Mouse (Mus musculus): Measurements from ENCODE around the gene Bcl2.

Bcl2 gene

GRCm38 (mm10) chr1:106583245-106584241 lies 130.5 kb downstream of the Bcl2 start:
- DNase-seq, result no peak

- DNase-seq, result no peak
Observed at GRCm38 (mm10) chr1:106582810-106583209, 131.3 kb downstream of the Bcl2 start.

DNA sequence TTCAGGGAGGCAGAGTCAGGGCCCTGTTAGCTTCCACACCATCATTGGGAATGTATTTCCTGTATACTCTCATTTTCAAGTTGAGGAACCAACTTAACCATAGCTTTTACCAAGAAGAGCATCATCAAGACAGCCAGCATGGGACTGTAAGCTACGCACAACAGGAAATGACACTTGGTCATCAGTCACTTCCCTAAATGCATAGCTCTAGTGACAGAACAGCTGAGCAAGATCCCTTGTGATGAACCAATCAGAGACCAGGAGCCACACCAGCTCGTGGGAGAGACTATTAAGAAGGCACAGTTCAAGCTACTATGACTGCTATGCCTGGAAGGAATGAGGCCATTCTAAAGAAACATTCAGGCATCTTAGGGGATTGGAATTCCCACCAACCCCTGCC lies 132.3 kb downstream of the Bcl2 start:
- DNase-seq, result no peak

- no peak for DNase-seq
Observed at GRCm38 (mm10) chr1:106579768-106580167, 134.3 kb downstream of the Bcl2 start.

GRCm38 (mm10) chr1:106572506-106572905 lies 141.6 kb downstream of the Bcl2 start:
- no peak for DNase-seq

DNA sequence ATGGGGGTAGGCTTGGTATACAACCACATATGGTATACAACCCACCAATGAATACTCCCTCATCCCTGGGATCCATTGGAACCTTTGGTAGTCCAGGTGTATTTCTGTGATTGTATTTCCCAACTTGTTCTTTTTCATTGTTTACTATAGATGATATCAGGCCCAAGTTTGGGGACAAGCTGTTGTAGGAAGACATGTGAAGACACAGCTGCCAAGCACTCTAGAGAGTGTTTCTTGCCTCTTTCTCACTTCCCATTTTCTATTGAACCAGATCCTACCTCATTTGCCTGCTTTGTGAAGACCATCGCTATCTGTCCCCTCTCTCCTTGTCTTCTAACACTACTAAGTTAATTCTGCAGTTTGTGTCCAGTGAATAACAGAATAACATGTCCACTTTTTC lies 143.2 kb downstream of the Bcl2 start:
- no peak for DNase-seq

- no peak for DNase-seq
Observed at GRCm38 (mm10) chr1:106570366-106570765, 143.7 kb downstream of the Bcl2 start.

DNA sequence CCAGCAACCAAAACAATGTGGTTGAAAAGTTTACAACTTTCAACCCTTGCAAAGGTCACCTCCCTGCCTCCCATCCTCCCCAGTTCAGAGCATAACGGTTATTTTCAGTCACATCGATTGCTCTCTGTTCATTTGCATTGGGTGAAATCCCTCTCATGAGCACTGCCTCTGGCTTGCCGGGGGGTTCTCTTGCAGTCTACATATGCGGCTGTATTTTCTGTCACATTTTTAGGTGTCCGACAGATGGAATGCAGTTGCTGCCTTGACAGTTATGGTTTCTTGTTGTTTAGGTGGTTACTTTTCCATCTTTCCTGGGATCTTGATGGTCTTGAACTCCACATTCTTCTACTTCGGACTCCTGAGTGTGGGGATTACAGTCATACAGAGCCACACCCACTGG lies 144.4 kb downstream of the Bcl2 start:
- no peak for DNase-seq

- DNase-seq, result no peak
Observed at GRCm38 (mm10) chr1:106568868-106569267, 145.2 kb downstream of the Bcl2 start.

GRCm38 (mm10) chr1:106567506-106567905 lies 146.6 kb downstream of the Bcl2 start:
- DNase-seq, result no peak

- no peak for DNase-seq
Observed at GRCm38 (mm10) chr1:106566120-106567086, 147.7 kb downstream of the Bcl2 start.

DNA sequence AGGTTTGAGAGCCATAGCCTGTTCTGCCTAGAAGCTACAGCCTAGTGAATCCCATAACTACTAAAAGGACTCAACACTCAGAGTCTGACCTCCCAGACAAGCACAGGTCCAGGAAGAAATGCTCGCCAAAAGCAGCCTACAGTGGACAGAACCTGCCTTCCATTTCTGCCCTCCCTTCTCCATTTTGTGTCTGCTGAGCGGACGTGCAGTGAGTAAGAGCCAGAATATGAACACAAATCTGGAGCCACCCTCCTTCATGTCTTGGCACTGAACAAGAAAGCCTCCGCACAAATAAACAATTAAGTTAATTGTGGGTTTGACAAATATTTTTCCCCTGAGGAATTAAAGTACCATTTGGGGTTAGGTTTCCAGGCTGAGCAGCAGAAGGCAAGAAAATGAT lies 148.8 kb downstream of the Bcl2 start:
- no peak for DNase-seq

DNA sequence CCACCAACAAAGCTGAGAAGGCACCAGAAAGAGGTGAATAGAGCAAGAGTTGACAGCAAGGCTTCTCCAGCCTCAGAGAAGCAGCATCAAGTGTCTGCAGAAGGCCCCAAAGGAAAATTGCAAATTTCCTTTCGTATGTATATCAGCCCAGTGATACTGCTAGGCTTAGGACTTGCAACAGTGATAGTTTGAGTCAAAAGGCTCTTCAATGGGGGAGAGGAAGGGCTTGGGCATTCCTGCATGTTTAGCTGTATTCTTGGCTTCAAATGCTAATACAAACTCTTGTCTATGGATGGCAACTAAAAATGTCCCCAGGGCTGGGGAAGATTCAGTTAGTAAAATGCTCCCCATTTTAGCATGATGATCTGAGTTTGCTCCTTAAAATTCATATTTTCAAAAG lies 149.6 kb downstream of the Bcl2 start:
- no peak for DNase-seq

DNA sequence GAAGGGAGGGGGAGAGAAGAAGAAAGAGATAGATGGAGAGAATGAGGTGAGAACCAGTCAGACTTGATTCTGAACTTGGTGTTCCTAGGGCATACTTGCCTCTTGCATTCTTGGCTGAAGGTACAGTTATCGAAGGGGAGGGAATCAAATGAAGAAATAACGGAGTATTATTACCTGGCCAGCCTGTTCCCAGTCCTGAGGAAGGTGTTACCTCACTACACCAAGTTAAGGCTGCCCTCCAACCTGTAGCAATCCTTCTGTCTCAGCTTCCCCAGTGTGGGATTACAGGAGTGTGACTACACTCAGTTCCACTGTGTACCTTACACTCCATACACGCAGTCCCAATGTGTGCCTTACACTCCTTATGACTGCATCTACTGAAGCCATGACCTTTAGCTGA lies 151.3 kb downstream of the Bcl2 start:
- no peak for DNase-seq

DNA sequence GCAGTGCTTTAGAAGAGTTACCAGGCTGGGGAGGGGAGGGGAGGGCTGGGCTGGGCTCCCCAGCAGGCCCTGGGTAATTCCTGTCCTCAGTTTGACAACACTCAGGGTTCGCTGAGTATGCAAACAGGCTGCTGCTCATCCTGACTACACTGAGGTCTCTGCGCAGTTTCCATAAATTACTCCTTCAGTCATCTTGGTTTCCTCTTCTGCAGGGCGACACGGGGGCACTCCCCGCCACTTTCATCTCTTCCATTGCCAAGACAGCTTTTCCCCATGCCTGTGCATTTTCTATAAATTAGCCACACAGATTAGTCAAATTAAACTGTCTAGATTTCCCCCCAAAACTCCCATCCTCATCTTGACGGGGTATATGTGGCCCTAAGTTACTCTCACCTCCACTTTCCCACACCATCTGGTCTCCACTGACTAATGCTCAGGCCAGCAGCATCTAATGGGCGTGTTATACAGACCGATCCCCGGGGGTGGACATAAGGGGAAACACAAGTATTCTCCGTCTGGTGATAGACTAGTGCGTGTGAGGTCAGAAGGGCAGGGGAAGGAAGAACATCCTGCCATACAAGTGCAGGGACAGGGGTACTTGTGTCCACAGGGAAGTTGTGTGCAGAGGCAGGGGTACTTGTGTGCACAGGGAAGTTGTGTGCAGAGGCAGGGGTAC lies 152.9 kb downstream of the Bcl2 start:
- no peak for DNase-seq

DNA sequence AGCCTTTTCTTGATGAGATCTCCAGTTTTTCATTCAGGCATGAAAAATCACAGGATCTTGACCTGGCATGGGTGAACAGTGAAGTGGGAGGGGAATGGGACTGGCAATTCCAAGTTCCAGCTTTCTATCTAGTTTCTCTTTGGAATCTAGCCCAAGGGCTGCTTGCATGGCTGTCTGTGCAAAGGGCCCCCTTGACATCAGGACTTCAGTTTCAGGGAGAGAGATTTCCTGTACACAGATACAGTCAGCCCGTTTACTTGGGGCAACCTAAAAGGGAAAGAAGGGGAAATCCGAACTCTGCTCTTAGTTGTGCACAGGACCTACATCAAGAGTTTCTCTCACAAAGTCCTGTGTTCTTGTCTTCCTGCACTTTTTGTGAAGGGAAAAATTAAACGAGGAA lies 154.0 kb downstream of the Bcl2 start:
- no peak for DNase-seq

GRCm38 (mm10) chr1:106559116-106559605 lies 154.9 kb downstream of the Bcl2 start:
- no peak for DNase-seq

DNA sequence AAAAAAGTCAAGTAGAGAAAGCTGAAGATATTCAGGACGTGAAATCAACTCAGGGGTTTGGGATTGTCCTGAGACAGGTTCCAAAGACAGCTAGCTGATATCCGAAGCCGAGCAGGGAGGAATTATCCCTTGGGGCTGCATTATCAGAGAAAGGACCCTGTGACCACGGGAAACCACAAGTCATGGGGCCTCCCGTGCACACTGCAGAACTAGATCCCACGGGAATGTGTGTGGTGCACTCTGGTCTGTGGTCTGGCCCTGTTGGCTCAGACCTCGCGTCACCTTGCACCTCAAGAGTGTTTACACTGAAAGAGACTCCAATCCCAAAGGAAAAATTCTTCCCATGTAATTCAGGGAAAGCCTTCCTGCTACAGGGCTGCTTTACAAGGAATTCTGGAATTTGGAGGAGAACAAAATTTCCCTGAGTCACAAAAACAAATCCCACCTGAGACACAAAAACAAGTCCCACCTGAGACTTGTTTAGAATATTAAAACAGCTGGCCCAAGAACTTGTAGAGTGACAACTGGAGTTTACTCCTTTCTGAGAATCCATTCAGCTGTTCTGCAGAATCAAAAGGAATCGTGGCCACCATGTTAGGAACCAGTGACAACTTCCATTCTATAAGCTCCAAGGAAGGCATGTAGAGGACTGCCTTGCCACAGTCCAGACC lies 158.4 kb downstream of the Bcl2 start:
- DNase-seq, result no peak

- no peak for DNase-seq
Observed at GRCm38 (mm10) chr1:106553846-106554802, 159.9 kb downstream of the Bcl2 start.

DNA sequence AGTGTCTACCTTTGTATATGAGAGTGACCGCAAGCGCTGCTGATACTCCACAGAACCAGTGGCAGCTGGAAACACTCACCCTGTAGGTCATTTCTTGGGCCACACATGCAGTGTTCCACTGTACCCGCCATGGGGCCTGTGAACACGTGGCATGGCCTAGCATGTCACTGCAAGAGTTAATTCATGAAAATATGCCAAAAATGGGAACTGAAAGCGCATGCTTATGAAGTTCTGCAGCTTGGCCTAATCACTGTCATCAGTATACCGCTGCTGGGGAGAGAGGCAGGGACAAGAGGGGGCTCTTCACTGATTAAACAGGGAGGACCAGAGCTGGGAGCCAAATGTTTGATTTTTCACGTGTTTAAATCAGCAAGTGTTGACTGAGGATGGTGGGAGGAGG lies 161.2 kb downstream of the Bcl2 start:
- no peak for DNase-seq

DNA sequence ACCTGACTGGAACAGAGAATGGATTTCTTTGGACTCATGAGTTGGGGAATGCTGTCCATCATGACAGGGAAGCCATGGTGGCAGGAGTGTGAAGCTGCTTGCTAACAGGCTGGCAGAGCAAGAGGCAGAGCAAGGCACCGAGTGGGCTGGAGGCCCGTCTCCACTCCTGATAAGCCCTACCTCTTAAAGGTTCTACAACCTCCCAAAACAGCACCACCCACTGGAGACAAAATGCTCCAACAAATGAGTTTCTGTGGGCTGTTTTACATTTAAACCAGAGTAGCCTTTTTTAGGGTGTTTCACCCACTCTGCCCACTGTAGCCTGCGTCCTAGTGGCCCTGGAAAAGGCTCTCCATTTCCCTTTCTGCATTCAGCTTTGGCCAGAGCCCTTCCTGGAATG lies 163.5 kb downstream of the Bcl2 start:
- DNase-seq, result no peak

Measured in liver (tissue).